Mouse (Mus musculus): ENCODE measurements around the gene C8a. TPM values are rescaled to one million over a fixed set of nuclear protein-coding genes. Genes with fewer than 3 reads are reported as not detected.

The C8a gene
- polyA plus RNA-seq, 1 experiment from 2014 or later, result not detected

Other genes with a start within 250 kb of the C8a start
- not detected in 2 replicates for gene C8b, start 110.1 kb downstream of the C8a start, polyA plus RNA-seq (2015; fragmentation: Nextera tagmentation; extraction: Ambion mirVana)
- not detected in 2 replicates for gene Gm17662, start 19.1 kb downstream of the C8a start, polyA plus RNA-seq (2015; fragmentation: Nextera tagmentation; extraction: Ambion mirVana)
- gene Fyb2, start 37.1 kb upstream of the C8a start, polyA plus RNA-seq (2015; fragmentation: Nextera tagmentation; extraction: Ambion mirVana), result 0.16 and 0.17 TPM in 2 replicates
- 9.8 and 11.1 TPM in 2 replicates for gene Prkaa2, start 233.5 kb upstream of the C8a start, polyA plus RNA-seq (2015; fragmentation: Nextera tagmentation; extraction: Ambion mirVana)

Data from midbrain, embryonic 13.5 days (tissue).